Mouse (Mus musculus) cortical plate, adult 2 months (tissue): ENCODE data around the gene Gm43064. TPM values are rescaled to one million over a fixed set of nuclear protein-coding genes. Genes with fewer than 3 reads are reported as not detected.
"Not testable (repeated sequence)": the region's sequence is repeated elsewhere in the genome, so short reads cannot be mapped to it uniquely, and the experiment has no call there.

ENCODE experiments used
- H3K27ac ChIP-seq: fragments of 200-500 bp; 2 replicates; pipeline ENCODE4 v1.5.1; 2012; ENCODE audit warnings: low read length, control low read depth, inconsistent platforms; ENCODE audit not compliant: insufficient read depth
- H3K4me1 ChIP-seq: fragments of 200-500 bp; 2 replicates; pipeline ENCODE4 v1.6.1; 2011; ENCODE audit warnings: low read length; ENCODE audit not compliant: control insufficient read depth, insufficient read depth
- H3K4me3 ChIP-seq: fragments of 200-500 bp; 2 replicates; pipeline ENCODE4 v1.5.1; 2011; ENCODE audit warnings: mild to moderate bottlenecking, low read length, control low read depth; ENCODE audit not compliant: insufficient read depth
- CTCF ChIP-seq: fragments of 200-500 bp; IDR thresholded peaks from 2 replicates; pipeline ENCODE4 v1.5.1; 2011; ENCODE audit warnings: mild to moderate bottlenecking, control low read depth, low read length; ENCODE audit not compliant: insufficient read depth; ENCODE audit errors: extremely low read depth
- POLR2A ChIP-seq: fragments of 200-500 bp; IDR thresholded peaks from 2 replicates; pipeline ENCODE4 v1.6.1; 2011; ENCODE audit warnings: mild to moderate bottlenecking, low read length, control low read depth; ENCODE audit not compliant: insufficient read depth; ENCODE audit errors: extremely low read depth
- polyA plus RNA-seq: library from polyadenylated mRNA; depleted of rRNA; stranded (reverse); fragments of >200 nt; gene quantifications from 2 replicates; pipeline ENCODE4 v1.2.3, GENCODE M21; 2012

Gm43064 gene
- polyA plus RNA-seq, 1 experiment = 0.40 TPM

GRCm38 (mm10) chr3:103832426-103832825, 23.1 kb downstream of the Gm43064 start, which contains the start of gene Bcl2l15:
Gene Bcl2l15 (plus strand): TSS chr3:103832601.
- Histone ChIP-seq H3K4me1 (no peaks in the 10 kb centered on the region), H3K27ac (no peak within 1 kb of the TSS), H3K4me3 (no peak within 1 kb of the TSS)
- TF ChIP-seq CTCF = no peak
- no peak for TF ChIP-seq POLR2A

DNA sequence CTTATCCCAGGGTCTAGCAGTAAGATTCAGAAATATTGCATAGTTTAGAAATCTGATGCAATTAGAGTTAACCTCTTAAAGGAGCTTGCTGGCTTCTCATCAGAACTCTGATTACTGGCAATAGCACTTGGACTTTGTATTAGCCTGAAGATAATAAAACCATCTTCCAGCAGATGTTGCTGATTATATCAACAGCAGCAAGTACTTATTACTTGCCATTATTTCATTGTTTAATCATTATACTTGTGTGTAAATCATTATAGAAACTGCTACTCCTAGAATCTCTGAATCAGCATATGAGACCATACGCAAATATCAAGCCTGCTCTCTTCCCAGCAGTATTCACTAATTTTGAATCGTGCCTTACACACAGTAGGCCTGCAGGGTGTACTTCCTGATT, 24.6 kb downstream of the Gm43064 start:
- H3K4me1 ChIP-seq = no peaks in the 10 kb centered on the region
- TF ChIP-seq POLR2A (no peak), CTCF (no peak)
- no peak overlapping the region for H3K4me3 ChIP-seq
- H3K27ac ChIP-seq = no peak overlapping the region

- no peak overlapping the region for H3K4me3 ChIP-seq
- TF ChIP-seq CTCF (no peak), POLR2A (no peak)
- H3K4me1 ChIP-seq = no peaks in the 10 kb centered on the region
- no peak overlapping the region for H3K27ac ChIP-seq
Observed at GRCm38 (mm10) chr3:103835272-103835950, 26.0 kb downstream of the Gm43064 start.

DNA sequence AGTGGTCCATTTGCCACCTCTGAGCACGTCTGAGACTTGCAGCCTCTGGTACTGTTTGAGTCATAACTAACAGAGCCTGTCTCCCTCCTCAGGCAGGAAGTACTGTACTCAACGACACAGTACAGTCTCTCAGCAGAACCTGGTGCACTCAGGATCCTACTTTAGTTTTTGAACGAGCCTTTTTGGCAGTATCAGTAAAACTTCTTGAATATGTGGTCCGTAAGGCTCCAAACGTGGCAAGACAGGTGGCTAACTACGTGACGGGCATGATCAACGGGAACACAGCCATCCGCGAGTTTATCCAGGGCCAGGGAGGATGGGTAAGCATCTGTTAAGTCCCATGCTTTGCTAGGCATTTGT, 26.6 kb downstream of the Gm43064 start:
- no peaks in the 10 kb centered on the region for H3K4me1 ChIP-seq
- H3K4me3 ChIP-seq = no peak overlapping the region
- no peak overlapping the region for H3K27ac ChIP-seq
- TF ChIP-seq CTCF = no peak
- TF ChIP-seq POLR2A = no peak

GRCm38 (mm10) chr3:103836453-103836852, 27.1 kb downstream of the Gm43064 start:
- Histone ChIP-seq H3K4me3 (no peak overlapping the region), H3K4me1 (no peaks in the 10 kb centered on the region), H3K27ac (no peak overlapping the region)
- TF ChIP-seq CTCF (no peak), POLR2A (no peak)

- Histone ChIP-seq H3K27ac (no peak overlapping the region), H3K4me3 (no peak overlapping the region), H3K4me1 (no peaks in the 10 kb centered on the region)
- TF ChIP-seq CTCF (no peak), POLR2A (no peak)
Observed at GRCm38 (mm10) chr3:103839711-103840110, 30.3 kb downstream of the Gm43064 start.

DNA sequence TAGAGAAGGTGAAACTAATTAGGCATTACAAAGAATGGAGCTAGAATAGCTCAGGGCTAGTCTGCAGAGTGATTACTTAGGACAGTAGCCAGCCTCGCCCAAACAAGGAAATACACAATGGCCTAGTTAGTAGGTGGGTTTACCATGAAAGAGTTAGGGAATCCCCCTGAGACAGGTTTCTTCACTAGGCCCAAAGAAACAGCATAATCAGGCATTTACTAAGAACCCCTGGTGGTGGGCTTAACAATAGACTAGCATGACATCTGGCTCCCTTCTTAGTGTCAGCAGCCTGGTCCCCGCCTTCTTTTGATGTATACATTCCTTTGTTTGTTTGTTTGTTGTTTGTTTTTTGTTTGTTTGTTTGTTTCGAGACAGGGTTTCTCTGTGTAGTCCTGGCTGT, 30.8 kb downstream of the Gm43064 start:
- H3K27ac ChIP-seq, H3K4me3 ChIP-seq: not testable (repeated sequence)

DNA sequence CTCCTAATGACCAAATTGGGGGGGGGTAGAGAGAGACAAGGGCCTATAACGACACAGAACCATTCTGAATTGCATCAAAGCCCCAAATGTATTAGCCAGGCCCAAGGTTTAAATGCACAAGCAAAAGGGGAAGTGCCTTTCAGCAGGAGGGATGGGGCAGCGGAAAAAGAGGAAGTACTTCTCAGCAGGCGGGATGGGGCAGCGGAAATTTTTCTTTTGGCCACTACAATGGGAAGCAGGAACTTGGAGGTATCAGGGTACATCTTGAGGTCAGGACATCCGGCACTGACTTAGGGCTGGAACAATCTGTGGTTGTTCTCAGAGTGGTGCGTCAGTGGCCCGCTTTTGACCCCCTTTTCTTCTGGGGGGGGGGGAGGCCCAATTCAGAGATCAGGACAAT, 31.6 kb downstream of the Gm43064 start:
- not testable (repeated sequence) for H3K4me3 ChIP-seq, H3K27ac ChIP-seq, H3K4me1 ChIP-seq

More for the DNA sequence above, 30.8 kb downstream of the Gm43064 start:
- not testable (repeated sequence) for H3K4me1 ChIP-seq

DNA sequence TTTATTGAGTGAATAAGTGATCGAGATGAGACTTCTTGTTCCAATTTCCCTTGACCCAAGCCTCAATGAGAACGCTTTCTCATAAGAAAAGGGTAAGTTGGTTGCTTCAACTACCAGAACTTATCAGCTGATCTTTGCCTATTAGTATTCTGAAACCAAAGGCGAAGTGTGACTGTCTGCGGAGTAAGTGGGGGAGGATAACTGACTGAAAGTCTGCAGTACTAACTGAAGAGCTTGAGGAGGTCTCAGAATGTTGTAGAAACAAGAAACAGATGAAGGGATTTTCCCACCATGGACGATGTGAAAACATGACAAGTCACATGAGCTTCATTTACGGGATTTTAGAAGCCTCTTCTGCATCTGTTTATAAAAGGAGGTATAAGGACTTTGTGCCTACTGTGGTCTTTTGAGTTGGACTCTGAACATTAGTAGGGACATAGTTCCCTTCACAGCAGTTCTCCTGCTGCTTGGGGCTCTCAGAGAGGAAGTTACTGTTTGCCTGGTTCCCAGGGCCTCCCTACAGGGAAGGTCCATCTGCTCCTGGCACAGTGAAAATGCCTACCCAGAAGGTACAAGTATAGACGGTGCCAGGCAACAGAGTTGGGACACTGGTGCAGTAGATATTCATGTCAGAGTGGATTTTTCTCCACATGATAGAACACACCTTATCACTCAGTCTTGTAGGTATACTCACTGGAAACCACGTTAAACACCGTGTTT, 41.4 kb downstream of the Gm43064 start:
- Histone ChIP-seq H3K27ac (no peak overlapping the region), H3K4me1 (no peaks in the 10 kb centered on the region), H3K4me3 (no peak overlapping the region)
- TF ChIP-seq CTCF (no peak), POLR2A (no peak)

- TF ChIP-seq CTCF (no peak), POLR2A (no peak)
- Histone ChIP-seq H3K4me3 (no peak overlapping the region), H3K27ac (no peak overlapping the region), H3K4me1 (no peaks in the 10 kb centered on the region)
Observed at GRCm38 (mm10) chr3:103851481-103851880, 42.1 kb downstream of the Gm43064 start.

DNA sequence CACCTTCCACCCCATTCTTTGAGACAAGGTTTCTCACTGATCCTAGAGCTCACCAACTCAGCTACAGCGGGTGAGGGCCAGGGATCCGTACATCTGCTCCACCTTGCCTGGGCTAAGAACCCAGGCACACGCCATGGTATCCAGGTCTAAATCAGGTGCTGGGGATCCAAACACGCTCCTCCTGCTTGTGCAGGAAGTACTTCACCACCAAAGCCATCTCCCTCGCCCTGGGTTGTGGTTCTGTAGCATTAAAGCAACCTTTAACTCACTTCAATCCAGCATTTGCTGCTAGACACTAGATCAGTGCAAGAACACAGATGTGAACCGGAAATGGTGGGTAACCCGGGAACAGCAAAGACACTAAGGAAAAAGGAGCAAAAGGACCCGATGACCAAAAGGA, 42.5 kb downstream of the Gm43064 start:
- no peak for TF ChIP-seq CTCF
- TF ChIP-seq POLR2A = no peak
- no peaks in the 10 kb centered on the region for H3K4me1 ChIP-seq
- no peak overlapping the region for H3K27ac ChIP-seq
- H3K4me3 ChIP-seq = no peak overlapping the region
